Mouse (Mus musculus) left cerebral cortex, adult 6 months (tissue): ENCODE measurements around the gene Bcl9l. TPM values are rescaled to one million over a fixed set of nuclear protein-coding genes. Genes with fewer than 3 reads are reported as not detected.

Source experiments
- long read RNA-seq, 2 experiments: library from polyadenylated mRNA; unstranded; transcript quantifications; one replicate each; pipeline ENCODE4 v2.0.0; 2019 to 2020
- polyA plus RNA-seq: library from polyadenylated mRNA; unstranded; fragments of <200 nt; fragmentation: Nextera tagmentation; gene quantifications from 2 replicates; pipeline ENCODE4 v1.2.3, GENCODE M21; 2021

The Bcl9l gene
- 3.7 and 5.7 TPM in 2 replicates for polyA plus RNA-seq
- long read RNA-seq, experiment 1, partial matches to known transcripts = 5 of 5 reads
- long read RNA-seq, experiment 1, other reads (novel, unspliced or antisense) = 0 of 5 reads
- long read RNA-seq, experiment 2, partial matches to known transcripts = 0 of 5 reads
- long read RNA-seq, experiment 2, other reads (novel, unspliced or antisense) = 5 of 5 reads

GRCm38 (mm10) chr9:44482552-44482951 is at the start of gene Bcl9l:
Gene Bcl9l (plus strand): TSS chr9:44482825.

GRCm38 (mm10) chr9:44440961-44441360 is 41.7 kb upstream of the Bcl9l start, which contains the start of gene Foxr1:
Gene Foxr1 (minus strand): TSS chr9:44441136.

GRCm38 (mm10) chr9:44454891-44455220 is 27.8 kb upstream of the Bcl9l start, which contains the start of gene Upk2:
Gene Upk2 (minus strand): TSS chr9:44454976.

Other genes with a start within 250 kb of the Bcl9l start
- gene Cbl, start 248.8 kb upstream of the Bcl9l start, polyA plus RNA-seq = 8.2 and 8.3 TPM in 2 replicates
- 5.5 and 6.3 TPM in 2 replicates for gene Ccdc153, start 242.1 kb upstream of the Bcl9l start, polyA plus RNA-seq
- gene Pdzd3, start 231.4 kb upstream of the Bcl9l start, polyA plus RNA-seq = 0.29 and 0.55 TPM in 2 replicates
- gene Nlrx1, start 214.2 kb upstream of the Bcl9l start, polyA plus RNA-seq = 3.7 and 6.2 TPM in 2 replicates
- gene Abcg4, start 194.2 kb upstream of the Bcl9l start, polyA plus RNA-seq = 16.5 and 27.8 TPM in 2 replicates
- 3.3 and 4.6 TPM in 2 replicates for gene Hinfp, start 177.2 kb upstream of the Bcl9l start, polyA plus RNA-seq
- 18.2 and 67.4 TPM in 2 replicates for gene C2cd2l, start 162.5 kb upstream of the Bcl9l start, polyA plus RNA-seq
- gene Dpagt1, start 156.8 kb upstream of the Bcl9l start, polyA plus RNA-seq = 8.7 and 14.8 TPM in 2 replicates
- 41.4 and 74.1 TPM in 2 replicates for gene H2afx, start 148.1 kb upstream of the Bcl9l start, polyA plus RNA-seq
- 26.9 and 35.2 TPM in 2 replicates for gene Hmbs, start 138.6 kb upstream of the Bcl9l start, polyA plus RNA-seq
- 40.5 and 45.1 TPM in 2 replicates for gene Vps11, start 121.2 kb upstream of the Bcl9l start, polyA plus RNA-seq
- 15.2 and 19.6 TPM in 2 replicates for gene Hyou1, start 103.3 kb upstream of the Bcl9l start, polyA plus RNA-seq
- 21.9 and 23.6 TPM in 2 replicates for gene Slc37a4, start 86.0 kb upstream of the Bcl9l start, polyA plus RNA-seq
- gene Rps25, start 75.7 kb upstream of the Bcl9l start, polyA plus RNA-seq = 1,852 and 1,982 TPM in 2 replicates
- 159 and 195 TPM in 2 replicates for gene Trappc4, start 75.2 kb upstream of the Bcl9l start, polyA plus RNA-seq
- gene Ccdc84, start 64.3 kb upstream of the Bcl9l start, polyA plus RNA-seq = 5.6 and 7.5 TPM in 2 replicates
- gene Foxr1, start 41.7 kb upstream of the Bcl9l start, polyA plus RNA-seq = not detected in 2 replicates
- gene Upk2, start 27.8 kb upstream of the Bcl9l start, polyA plus RNA-seq = not detected in 2 replicates
- not detected in 2 replicates for gene Cxcr5, start 79.1 kb downstream of the Bcl9l start, polyA plus RNA-seq
- 15.6 and 18.4 TPM in 2 replicates for gene Ddx6, start 122.1 kb downstream of the Bcl9l start, polyA plus RNA-seq
- gene Treh, start 190.4 kb downstream of the Bcl9l start, polyA plus RNA-seq = not detected in 2 replicates